In the genomic region with DNA sequence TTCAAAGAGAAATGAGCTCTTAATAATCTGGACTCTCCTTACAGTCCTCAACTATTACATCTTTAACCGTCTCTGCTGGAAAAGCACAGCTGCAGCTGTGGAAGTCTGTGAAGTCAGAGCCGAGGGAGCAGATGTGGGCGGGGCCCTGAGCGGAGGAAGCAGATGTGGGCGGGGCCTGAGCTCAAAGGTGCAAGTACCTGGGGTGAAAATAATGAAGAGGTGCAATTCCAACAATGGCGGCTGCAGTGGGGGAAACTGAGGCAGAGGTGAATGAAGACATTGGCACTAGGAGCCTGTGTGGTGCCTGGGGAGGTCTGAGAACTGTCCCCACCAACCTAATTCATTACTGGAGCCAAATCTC, we compare ENCODE assay signal across 12 mouse cellular contexts. TPM values are rescaled to one million over a fixed set of nuclear protein-coding genes. Genes with fewer than 3 reads are reported as not detected.
DNase-seq lines count a peak whose midpoint lies in the region; ATAC-seq and TF ChIP-seq lines count a peak whose summit lies in the region.
"Had no signal": no experiment of that assay in that cellular context is flagged by ENCODE, and none has a peak within 500 bp of the region (broad histone marks: within the 10 kb centered on the region; RNA-seq: fewer than 3 reads in every experiment).

No protein-coding gene starts in this region.

- TF ChIP-seq POLR2A in liver, adult 2 months (IDR thresholded peaks at IDR 0.05; ENCODE audit: extremely low read depth, insufficient read depth, low read length) = no peak

- no peak overlapping the region for H3K9ac ChIP-seq in embryonic facial prominence, embryonic 11.5 days (replicated peaks; ENCODE audit: low read length)
- H3K9ac ChIP-seq in liver, adult 2 months (ENCODE audit: low read depth, low read length) = no peak overlapping the region
- H3K9ac ChIP-seq in stomach, postnatal 0 days (ENCODE audit: low read length) = no peak overlapping the region

- H3K27ac ChIP-seq in embryonic facial prominence, embryonic 11.5 days (replicated peaks; ENCODE audit: low read depth, low read length) = no peak overlapping the region
- H3K27ac ChIP-seq in embryonic facial prominence, embryonic 10.5 days (replicated peaks) = no peak overlapping the region
- H3K27ac ChIP-seq in liver, adult 2 months (replicated peaks; ENCODE audit: insufficient read depth, low read depth, low read length) = no peak overlapping the region
- no peak overlapping the region for H3K27ac ChIP-seq in stomach, postnatal 0 days (replicated peaks)

- no peaks in the 10 kb centered on the region for H3K27me3 ChIP-seq in embryonic facial prominence, embryonic 11.5 days (ENCODE audit: control insufficient read depth, insufficient read depth, low read length)
- no peaks in the 10 kb centered on the region for H3K27me3 ChIP-seq in embryonic facial prominence, embryonic 10.5 days (replicated peaks; ENCODE audit: low read depth, poor library complexity, severe bottlenecking)
- no peaks in the 10 kb centered on the region for H3K27me3 ChIP-seq in liver, adult 2 months (ENCODE audit: control insufficient read depth, insufficient read depth, low read length)
- no peaks in the 10 kb centered on the region for H3K27me3 ChIP-seq in stomach, postnatal 0 days (ENCODE audit: control insufficient read depth, insufficient read depth, low read length)

- peak; percentile 33 for DNase-seq in embryonic facial prominence, embryonic 11.5 days (ENCODE audit: low spot score)
- no peak for DNase-seq in embryonic facial prominence, embryonic 10.5 days (ENCODE audit: low spot score)
- DNase-seq in liver, adult 2 months (ENCODE audit: extremely low read depth, low read depth, low spot score) = peak; percentile 38
- DNase-seq in stomach, postnatal 0 days (ENCODE audit: low spot score) = peak; percentile 81
- no peak for DNase-seq in heart, adult 18-20 months
- no peak for DNase-seq in urinary bladder, postnatal 25 days (ENCODE audit: low spot score)
- DNase-seq: adrenal gland, adult 8-10 months; cerebellum, postnatal 36 days had no signal

- TF ChIP-seq CTCF in liver, adult 2 months (IDR thresholded peaks at IDR 0.05; ENCODE audit: low read depth, low read length) = no peak
- no peak for TF ChIP-seq CTCF in stomach, postnatal 0 days (IDR thresholded peaks at IDR 0.05; ENCODE audit: low read depth)

- H3K79me2 ChIP-seq in liver, adult 2 months (ENCODE audit: control insufficient read depth, insufficient read depth, low read length) = no peaks in the 10 kb centered on the region

- no peaks in the 10 kb centered on the region for H3K4me1 ChIP-seq in embryonic facial prominence, embryonic 11.5 days (ENCODE audit: control insufficient read depth, insufficient read depth, low read length)
- H3K4me1 ChIP-seq in embryonic facial prominence, embryonic 10.5 days = peaks cover 20% of the 10 kb centered on the region
- H3K4me1 ChIP-seq in liver, adult 2 months (ENCODE audit: control insufficient read depth, insufficient read depth, low read length) = no peaks in the 10 kb centered on the region
- H3K4me1 ChIP-seq in stomach, postnatal 0 days (replicated peaks; ENCODE audit: control insufficient read depth, insufficient read depth) = no peaks in the 10 kb centered on the region; the same call in 1 of the 2 replicates

- H3K4me3 ChIP-seq in embryonic facial prominence, embryonic 11.5 days (ENCODE audit: low read depth, low read length) = no peak overlapping the region
- H3K4me3 ChIP-seq in embryonic facial prominence, embryonic 10.5 days = no peak overlapping the region
- H3K4me3 ChIP-seq in liver, adult 2 months (ENCODE audit: insufficient read depth, low read depth, low read length) = no peak overlapping the region
- no peak overlapping the region for H3K4me3 ChIP-seq in stomach, postnatal 0 days (ENCODE audit: low read depth, low read length)

- ATAC-seq in embryonic facial prominence, embryonic 11.5 days (replicated peaks; ENCODE audit: insufficient number of reproducible peaks, low FRiP score, low TSS enrichment, low read depth) = no peak
- peak; percentile 63 for ATAC-seq in activated CD4-positive, CD25-positive, alpha-beta regulatory T cell, adult 4 months
- ATAC-seq in stomach, postnatal 0 days (ENCODE audit: low FRiP score, low TSS enrichment) = peak; percentile 51; the same call in 1 of the 2 replicates
- ATAC-seq in erythroid progenitor cell, adult 5-6 weeks (replicated peaks; ENCODE audit: low FRiP score, poor library complexity, severe bottlenecking) = no peak

- H3K4me2 ChIP-seq in embryonic facial prominence, embryonic 11.5 days (ENCODE audit: low read depth, low read length) = no peak overlapping the region
- no peak overlapping the region for H3K4me2 ChIP-seq in stomach, postnatal 0 days (replicated peaks; ENCODE audit: low read depth)

- H3K9me3 ChIP-seq in embryonic facial prominence, embryonic 11.5 days (replicated peaks; ENCODE audit: control insufficient read depth, low read length) = no peaks in the 10 kb centered on the region
- H3K9me3 ChIP-seq in embryonic facial prominence, embryonic 10.5 days = no peaks in the 10 kb centered on the region
- no peaks in the 10 kb centered on the region for H3K9me3 ChIP-seq in stomach, postnatal 0 days (ENCODE audit: control insufficient read depth, low read length)

- no peak for TF ChIP-seq EP300 in stomach, postnatal 0 days (optimal IDR thresholded peaks at IDR 0.05)

- no peaks in the 10 kb centered on the region for H3K36me3 ChIP-seq in embryonic facial prominence, embryonic 11.5 days (replicated peaks; ENCODE audit: control insufficient read depth, insufficient read depth, low read depth, low read length)
- no peaks in the 10 kb centered on the region for H3K36me3 ChIP-seq in embryonic facial prominence, embryonic 10.5 days (replicated peaks)
- no peaks in the 10 kb centered on the region for H3K36me3 ChIP-seq in liver, adult 2 months (ENCODE audit: control insufficient read depth, insufficient read depth, low read length)
- H3K36me3 ChIP-seq in stomach, postnatal 0 days (ENCODE audit: control insufficient read depth, insufficient read depth, low read length) = no peaks in the 10 kb centered on the region

- WGBS in embryonic facial prominence, embryonic 11.5 days = 10% methylated on average over 6 of the region's 6 CpGs
- WGBS in embryonic facial prominence, embryonic 10.5 days = 10% methylated on average over 6 of the region's 6 CpGs
- 9% methylated on average over 6 of the region's 6 CpGs for WGBS in liver, adult 2 months
- WGBS in stomach, postnatal 0 days = 4% methylated on average over 6 of the region's 6 CpGs

RNA-seq across cellular contexts. Expression of a gene that starts 16.0 kb away (rescaled TPM):
- 8.3 and 10.2 TPM in 2 replicates for polyA plus RNA-seq in embryonic facial prominence, embryonic 11.5 days (2014; fragmentation: Nextera tagmentation; extraction: Ambion mirVana)
- polyA plus RNA-seq in embryonic facial prominence, embryonic 10.5 days (2016; fragmentation: Nextera tagmentation; extraction: Ambion mirVana) = 9.5 and 10.6 TPM in 2 replicates
- polyA plus RNA-seq in activated CD4-positive, CD25-positive, alpha-beta regulatory T cell, adult 4 months (2017; shearing (Covaris generic)) = 10 to 100 TPM; 14.4 to 15.5 TPM
- total RNA-seq in liver, adult 2 months (2014; rRNA removed) = 2.3 and 3.0 TPM in 2 replicates
- 6.2 and 6.8 TPM in 2 replicates for polyA plus RNA-seq in liver, adult 2 months (2012; rRNA removed)
- polyA plus RNA-seq in stomach, postnatal 0 days (2015; fragmentation: Nextera tagmentation; extraction: Ambion mirVana) = 3.2 and 4.4 TPM in 2 replicates
- total RNA-seq in heart, adult 18-20 months (2021) = 10 to 100 TPM; 14.2 to 14.3 TPM
- total RNA-seq in erythroid progenitor cell, adult 5-6 weeks (2015; ENCODE audit: low replicate concordance) = 1.8 and 2.5 TPM in 2 replicates
- 1.9 and 2.3 TPM in 2 replicates for total RNA-seq in erythroid progenitor cell, adult 5-6 weeks (2017; ENCODE audit: low replicate concordance)

RNA-seq across cellular contexts. Expression of a gene that starts 34.1 kb away (rescaled TPM):
- polyA plus RNA-seq in embryonic facial prominence, embryonic 11.5 days (2014; fragmentation: Nextera tagmentation; extraction: Ambion mirVana) = not detected in 2 replicates
- polyA plus RNA-seq in embryonic facial prominence, embryonic 10.5 days (2016; fragmentation: Nextera tagmentation; extraction: Ambion mirVana) = not detected in 2 replicates
- 1 to 10 TPM in 1 of 2 experiments, not detected in 1; 2.8 TPM for polyA plus RNA-seq in activated CD4-positive, CD25-positive, alpha-beta regulatory T cell, adult 4 months (2017; shearing (Covaris generic))
- not detected in 2 replicates for total RNA-seq in liver, adult 2 months (2014; rRNA removed)
- polyA plus RNA-seq in liver, adult 2 months (2012; rRNA removed) = not detected in 2 replicates
- polyA plus RNA-seq in stomach, postnatal 0 days (2015; fragmentation: Nextera tagmentation; extraction: Ambion mirVana) = not detected in 2 replicates
- not detected for total RNA-seq in heart, adult 18-20 months (2021)
- not detected in 2 replicates for total RNA-seq in erythroid progenitor cell, adult 5-6 weeks (2015; ENCODE audit: low replicate concordance)
- not detected in 2 replicates for total RNA-seq in erythroid progenitor cell, adult 5-6 weeks (2017; ENCODE audit: low replicate concordance)
- total RNA-seq: adrenal gland, adult 8-10 months; heart, postnatal 25 days; left cerebral cortex, postnatal 25 days had no signal

Comparison
In these comparisons a context has a peak if more than half of its experiments do, and no peak if none do; other contexts are left out.
1. DNase-seq: peak in embryonic facial prominence, embryonic 11.5 days (single experiment), liver, adult 2 months (single experiment) and stomach, postnatal 0 days (single experiment); none in embryonic facial prominence, embryonic 10.5 days (single experiment), heart, adult 18-20 months (0 of 2) and urinary bladder, postnatal 25 days (single experiment).
2. ATAC-seq: peak in activated CD4-positive, CD25-positive, alpha-beta regulatory T cell, adult 4 months (single experiment) and stomach, postnatal 0 days (single experiment); none in embryonic facial prominence, embryonic 11.5 days (single experiment) and erythroid progenitor cell, adult 5-6 weeks (single experiment).